Mouse (Mus musculus) heart, adult 18-20 months (tissue): ENCODE measurements around the gene Tmeff2. TPM values are rescaled to one million over a fixed set of nuclear protein-coding genes. Genes with fewer than 3 reads are reported as not detected.
A peak's percentile ranks its signal among the peaks of the same experiment; 100 is the strongest.

Experiments used
- DNase-seq, 2 experiments: peaks; one replicate each; pipeline ENCODE4 v3.0.0; 2021 to 2022; ENCODE audit warnings: mixed read lengths in 1 of 2
- microRNA-seq, 2 experiments: library from miRNA; unstranded; fragments of <30 nt; microRNA quantifications; one replicate each; pipeline ENCODE4 v1.2.0; 2022
- total RNA-seq, 2 experiments: library from RNA; stranded (reverse); gene quantifications; 2 replicates each; pipeline ENCODE4 v1.2.3; 2021

Gene Tmeff2
- total RNA-seq, 2 experiments from 2014 or later = 0.62 to 0.75 TPM

- DNase-seq = no peak
These were observed 299.5 kb downstream of the Tmeff2 start for GRCm38 (mm10) chr1:51199954-51200353.

- DNase-seq = no peak
These were observed 315.2 kb downstream of the Tmeff2 start for GRCm38 (mm10) chr1:51215631-51216030.

GRCm38 (mm10) chr1:51216292-51217050 is 316.0 kb downstream of the Tmeff2 start:
- DNase-seq = peak; percentile 33 to 42

- DNase-seq = no peak
These were observed 316.8 kb downstream of the Tmeff2 start for GRCm38 (mm10) chr1:51217227-51217626.

GRCm38 (mm10) chr1:51225156-51225555 is 324.7 kb downstream of the Tmeff2 start:
- DNase-seq = no peak

Small RNA genes within 50 kb of the gene (microRNA-seq; reads per million reads assigned to microRNA genes)
- gene Gm25736 = 0 reads per million in 2 experiments
